Mouse (Mus musculus) myocyte (in vitro differentiated cells): ENCODE data around the gene Dhfr. TPM values are rescaled to one million over a fixed set of nuclear protein-coding genes. Genes with fewer than 3 reads are reported as not detected.
"Not testable (repeated sequence)": the region's sequence is repeated elsewhere in the genome, so short reads cannot be mapped to it uniquely, and the experiment has no call there.

Source experiments
- H3K27me3 ChIP-seq: one replicate; pipeline ENCODE4 v1.6.1; 2011; ENCODE audit not compliant: control insufficient read depth, insufficient read depth, insufficient read length
- H3K36me3 ChIP-seq: one replicate; pipeline ENCODE4 v1.6.1; 2011; ENCODE audit not compliant: control insufficient read depth, insufficient read depth
- H3K4me2 ChIP-seq: one replicate; pipeline ENCODE4 v1.6.1; 2011; ENCODE audit warnings: low read depth, control low read depth
- H3K4me3 ChIP-seq: one replicate; pipeline ENCODE4 v1.5.1; 2011; ENCODE audit warnings: mild to moderate bottlenecking, control low read depth, moderate library complexity
- H3K79me2 ChIP-seq: one replicate; pipeline ENCODE4 v1.6.1; 2011; ENCODE audit not compliant: control insufficient read depth, insufficient read depth
- H3ac ChIP-seq: one replicate; pipeline ENCODE4 v1.6.1; 2011; ENCODE audit not compliant: control insufficient read depth, insufficient read length
- CEBPB ChIP-seq: IDR thresholded peaks from 2 replicates; pipeline ENCODE4 v1.6.1; 2011; ENCODE audit warnings: mild to moderate bottlenecking, moderate library complexity; ENCODE audit not compliant: poor library complexity, insufficient read depth, severe bottlenecking
- E2F4 ChIP-seq: IDR thresholded peaks from one replicate; pipeline ENCODE4 v1.6.1; 2011; ENCODE audit warnings: mild to moderate bottlenecking, control low read depth, moderate library complexity; ENCODE audit not compliant: insufficient read depth
- MAX ChIP-seq: IDR thresholded peaks from one replicate; pipeline ENCODE4 v1.6.1; 2011; ENCODE audit warnings: low read depth, mild to moderate bottlenecking, control low read depth
- MYOD1 ChIP-seq, 3 experiments: IDR thresholded peaks; one replicate each; pipeline ENCODE4 v1.6.1; 2011; ENCODE audit warnings: control low read depth in 2 of 3, low read depth in 2 of 3, mild to moderate bottlenecking in 2 of 3, moderate library complexity in 1 of 3; ENCODE audit not compliant: insufficient read length in 2 of 3, control insufficient read depth in 1 of 3
- MYOG ChIP-seq, 3 experiments: IDR thresholded peaks; one replicate each; pipeline ENCODE4 v1.6.1; 2011; ENCODE audit warnings: control low read depth in 2 of 3, low read depth in 2 of 3, mild to moderate bottlenecking in 2 of 3; ENCODE audit not compliant: insufficient read length in 2 of 3, control insufficient read depth in 1 of 3, insufficient read depth in 1 of 3
- POLR2A ChIP-seq: IDR thresholded peaks from one replicate; pipeline ENCODE4 v1.6.1; 2011; ENCODE audit warnings: low read depth, mild to moderate bottlenecking, control low read depth, moderate library complexity; ENCODE audit not compliant: insufficient read length
- POLR2AphosphoS2 ChIP-seq: IDR thresholded peaks from one replicate; pipeline ENCODE4 v1.6.1; 2011; ENCODE audit warnings: low read depth, control low read depth; ENCODE audit not compliant: insufficient read length
- REST ChIP-seq: IDR thresholded peaks from one replicate; pipeline ENCODE4 v1.6.1; 2011; ENCODE audit warnings: mild to moderate bottlenecking, control low read depth, moderate library complexity; ENCODE audit not compliant: insufficient read depth, insufficient read length
- SRF ChIP-seq: IDR thresholded peaks from one replicate; pipeline ENCODE4 v1.6.1; 2011; ENCODE audit warnings: low read depth; ENCODE audit not compliant: control insufficient read depth, insufficient read length
- TCF12 ChIP-seq: IDR thresholded peaks from one replicate; pipeline ENCODE4 v1.6.1; 2011; ENCODE audit warnings: mild to moderate bottlenecking, control low read depth; ENCODE audit not compliant: poor library complexity, insufficient read depth, severe bottlenecking
- TCF3 ChIP-seq: IDR thresholded peaks from one replicate; pipeline ENCODE4 v1.6.1; 2011; ENCODE audit warnings: low read depth, control low read depth; ENCODE audit not compliant: insufficient read length
- USF1 ChIP-seq: IDR thresholded peaks from one replicate; pipeline ENCODE4 v1.6.1; 2011; ENCODE audit warnings: low read depth, mild to moderate bottlenecking, control low read depth, moderate library complexity
- polyA plus RNA-seq: library from polyadenylated mRNA; unstranded; fragments of >200 nt; fragmentation: generic; extraction: Trizol; gene quantifications from one replicate; pipeline ENCODE4 v1.2.1, GENCODE M21; 2012; ENCODE audit warnings: missing spikeins

Dhfr gene
- polyA plus RNA-seq, 1 experiment: 1.3 TPM

DNA sequence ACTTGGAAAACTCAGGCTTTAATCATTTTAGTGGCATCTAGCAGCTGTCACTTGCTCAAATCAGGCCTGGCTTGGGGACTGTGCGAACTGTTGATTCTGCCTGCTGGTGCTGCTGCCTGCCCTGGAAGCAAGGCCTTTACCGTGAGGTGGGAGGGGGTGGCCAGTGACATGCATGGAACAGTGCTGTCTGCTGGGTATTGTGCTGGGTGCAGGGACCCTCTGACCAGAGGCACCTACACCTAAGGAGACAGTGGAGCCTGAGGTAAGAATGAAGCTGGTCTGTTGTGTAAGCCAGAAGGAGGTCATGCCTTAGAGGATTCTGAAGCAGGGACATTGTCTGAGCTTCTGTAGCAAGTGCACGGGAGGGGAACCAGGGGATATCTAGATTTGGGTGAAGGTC lies 16.3 kb downstream of the Dhfr start:
- Histone ChIP-seq H3K79me2 (no peaks in the 10 kb centered on the region), H3K4me3 (no peak overlapping the region), H3ac (no peak overlapping the region), H3K27me3 (no peaks in the 10 kb centered on the region), H3K36me3 (no peaks in the 10 kb centered on the region), H3K4me2 (no peak overlapping the region)
- TF ChIP-seq REST (no peak), CEBPB (no peak), POLR2AphosphoS2 (no peak), TCF3 (no peak), MYOG (IDR thresholded peaks at IDR 0.05; ENCODE audit: control insufficient read depth in 1 of 3, insufficient read depth in 1 of 3, insufficient read length in 2 of 3, low read depth in 2 of 3) (no peak), TCF12 (no peak), MAX (no peak), POLR2A (no peak)

DNA sequence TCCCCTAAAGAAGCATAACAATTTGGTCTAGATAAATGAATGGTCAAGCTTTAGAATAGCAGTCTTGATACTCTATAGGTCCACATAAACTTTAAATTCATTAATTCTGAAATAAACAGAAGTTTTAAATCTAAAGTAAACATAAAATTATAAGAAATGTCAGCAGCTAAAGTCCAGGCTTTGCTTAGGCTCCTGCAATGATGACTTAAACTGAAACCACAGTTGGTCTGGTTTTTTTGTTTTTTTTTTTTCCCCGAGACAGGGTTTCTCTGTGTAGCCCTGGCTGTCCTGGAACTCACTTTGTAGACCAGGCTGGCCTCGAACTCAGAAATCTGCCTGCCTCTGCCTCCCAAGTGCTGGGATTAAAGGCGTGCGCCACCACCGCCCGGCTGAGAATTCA lies 16.9 kb downstream of the Dhfr start:
- H3K27me3 ChIP-seq, H3K36me3 ChIP-seq: not testable (repeated sequence)

DNA sequence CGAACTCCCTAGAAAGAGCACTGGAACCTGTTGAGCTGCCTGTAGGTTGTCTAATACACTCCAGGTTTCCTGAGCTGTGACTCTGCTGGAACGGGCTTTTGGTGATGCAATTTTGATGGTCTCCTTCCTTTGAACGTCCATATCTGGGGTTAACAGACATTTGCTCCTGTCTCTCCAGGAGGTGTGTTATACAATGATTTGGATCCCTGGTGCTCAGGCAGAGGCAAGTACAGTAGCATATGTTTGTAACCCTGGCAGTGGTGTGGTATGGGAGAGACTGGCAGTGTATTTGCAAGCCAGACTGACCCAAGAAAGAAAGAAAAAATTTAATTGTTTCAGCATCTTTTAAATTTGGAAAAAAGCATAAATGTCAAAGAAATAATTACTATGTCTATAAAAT lies 32.8 kb downstream of the Dhfr start:
- no peaks in the 10 kb centered on the region for H3K27me3 ChIP-seq
- H3K4me3 ChIP-seq: no peak overlapping the region
- no peaks in the 10 kb centered on the region for H3K79me2 ChIP-seq
- no peak overlapping the region for H3ac ChIP-seq
- no peak for TF ChIP-seq TCF3
- no peak for TF ChIP-seq MYOG (IDR thresholded peaks at IDR 0.05; ENCODE audit: control insufficient read depth in 1 of 3, insufficient read depth in 1 of 3, insufficient read length in 2 of 3, low read depth in 2 of 3)
- no peak for TF ChIP-seq POLR2AphosphoS2
- no peak for TF ChIP-seq MYOD1 (IDR thresholded peaks at IDR 0.05; ENCODE audit: control insufficient read depth in 1 of 3, insufficient read length in 2 of 3, low read depth in 2 of 3)
- no peak for TF ChIP-seq REST
- TF ChIP-seq MAX: no peak
- TF ChIP-seq CEBPB: no peak
- no peak for TF ChIP-seq TCF12
- no peak for TF ChIP-seq SRF
- TF ChIP-seq USF1: no peak
- TF ChIP-seq E2F4: no peak
- no peak for TF ChIP-seq POLR2A
- no peaks in the 10 kb centered on the region for H3K36me3 ChIP-seq
- no peak overlapping the region for H3K4me2 ChIP-seq

More for the DNA sequence above, 16.9 kb downstream of the Dhfr start:
- not testable (repeated sequence) for H3K79me2 ChIP-seq, H3K4me2 ChIP-seq, H3K4me3 ChIP-seq, H3ac ChIP-seq

DNA sequence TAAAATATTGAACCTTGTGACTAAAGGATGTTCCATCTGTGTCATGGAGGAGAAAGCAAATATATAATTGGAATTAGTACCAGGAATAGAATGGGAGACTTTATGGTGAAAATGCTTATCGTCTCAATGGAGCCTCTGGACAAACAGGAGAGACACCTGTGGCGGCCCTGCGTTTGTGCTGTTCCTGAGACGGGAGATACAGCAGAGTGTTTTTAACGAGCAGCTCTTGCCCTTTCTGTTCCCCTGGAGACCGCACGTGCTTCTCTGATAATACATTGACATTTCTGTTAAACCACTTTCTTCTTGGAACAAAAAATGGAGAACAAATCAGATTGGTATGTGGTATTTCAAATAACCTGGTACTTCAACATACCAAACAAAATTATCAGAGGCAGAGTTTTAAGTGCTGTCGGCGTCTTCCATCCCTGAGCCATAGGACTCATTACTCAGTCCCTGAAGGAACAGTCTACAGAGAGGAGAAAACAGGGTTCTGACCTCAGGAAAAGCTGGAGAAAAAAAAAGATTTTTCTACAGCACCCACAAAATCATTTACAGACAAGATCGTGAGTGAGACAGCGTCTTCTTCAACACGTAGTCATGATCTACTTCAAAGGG lies 38.6 kb downstream of the Dhfr start:
- TF ChIP-seq SRF: no peak
- no peak for TF ChIP-seq MAX
- TF ChIP-seq MYOD1 (IDR thresholded peaks at IDR 0.05; ENCODE audit: control insufficient read depth in 1 of 3, insufficient read length in 2 of 3, low read depth in 2 of 3): no peak
- TF ChIP-seq REST: no peak
- no peak for TF ChIP-seq USF1
- no peak for TF ChIP-seq MYOG (IDR thresholded peaks at IDR 0.05; ENCODE audit: control insufficient read depth in 1 of 3, insufficient read depth in 1 of 3, insufficient read length in 2 of 3, low read depth in 2 of 3)
- TF ChIP-seq POLR2AphosphoS2: no peak
- TF ChIP-seq POLR2A: no peak
- TF ChIP-seq TCF12: no peak
- TF ChIP-seq E2F4: no peak
- TF ChIP-seq TCF3: no peak
- no peak for TF ChIP-seq CEBPB
- H3K36me3 ChIP-seq: no peaks in the 10 kb centered on the region
- no peak overlapping the region for H3K4me2 ChIP-seq
- no peak overlapping the region for H3ac ChIP-seq
- H3K79me2 ChIP-seq: no peaks in the 10 kb centered on the region
- no peak overlapping the region for H3K4me3 ChIP-seq
- no peaks in the 10 kb centered on the region for H3K27me3 ChIP-seq

DNA sequence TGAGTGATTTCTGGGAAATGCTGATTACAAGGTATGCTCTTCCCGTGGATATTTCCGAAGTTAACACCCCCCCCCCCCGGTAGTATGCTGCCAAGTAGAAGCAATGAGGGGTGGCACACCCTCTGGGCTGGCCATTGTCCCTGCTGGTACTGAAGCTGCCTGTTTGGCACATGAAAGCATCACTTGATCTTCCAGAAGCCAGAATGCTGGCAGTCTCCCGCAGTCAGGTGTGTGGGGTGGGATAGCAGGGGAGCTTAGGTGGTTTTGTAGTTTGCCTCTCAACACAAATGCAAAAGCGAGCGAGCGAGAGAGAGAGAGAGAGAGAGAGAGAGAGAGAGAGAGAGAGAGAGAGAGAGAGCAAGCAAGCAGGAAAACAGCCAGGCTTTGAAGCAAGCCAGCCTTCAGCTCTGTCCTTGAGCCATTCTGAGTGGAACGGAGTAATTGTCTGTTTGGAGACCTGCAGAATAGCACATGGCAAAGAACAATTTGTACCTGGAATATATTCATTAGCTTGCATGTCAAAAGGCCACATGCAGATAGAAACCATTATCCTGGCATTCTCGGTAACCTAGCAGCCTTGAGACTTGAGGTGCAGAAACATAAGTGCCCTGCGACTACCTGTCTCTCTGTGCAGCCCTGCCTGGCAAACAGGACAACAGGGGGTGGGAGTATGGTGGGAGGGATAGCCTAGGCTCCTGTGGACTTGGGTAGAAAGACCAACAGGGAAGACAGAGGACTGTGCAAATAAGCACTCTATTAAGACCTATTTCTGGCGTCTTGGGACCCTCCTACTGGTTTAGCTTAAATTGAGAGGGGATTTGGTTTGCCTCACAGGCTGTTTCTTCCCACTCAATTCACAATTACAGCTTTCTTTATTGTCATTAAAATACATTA lies 44.2 kb downstream of the Dhfr start:
- TF ChIP-seq POLR2A: no peak
- TF ChIP-seq POLR2AphosphoS2: no peak
- TF ChIP-seq REST: no peak
- TF ChIP-seq CEBPB: no peak
- TF ChIP-seq MAX: no peak
- TF ChIP-seq MYOD1 (IDR thresholded peaks at IDR 0.05; ENCODE audit: control insufficient read depth in 1 of 3, insufficient read length in 2 of 3, low read depth in 2 of 3): no peak
- no peak for TF ChIP-seq TCF3
- TF ChIP-seq TCF12: no peak
- no peak for TF ChIP-seq USF1
- TF ChIP-seq SRF: no peak
- TF ChIP-seq E2F4: no peak
- no peak for TF ChIP-seq MYOG (IDR thresholded peaks at IDR 0.05; ENCODE audit: control insufficient read depth in 1 of 3, insufficient read depth in 1 of 3, insufficient read length in 2 of 3, low read depth in 2 of 3)
- no peaks in the 10 kb centered on the region for H3K36me3 ChIP-seq
- no peak overlapping the region for H3K4me3 ChIP-seq
- H3ac ChIP-seq: no peak overlapping the region
- peaks cover 20% of the 10 kb centered on the region for H3K27me3 ChIP-seq
- no peaks in the 10 kb centered on the region for H3K79me2 ChIP-seq
- H3K4me2 ChIP-seq: no peak overlapping the region
